Mouse (Mus musculus) hindbrain, embryonic 10.5 days (tissue): ENCODE data around the gene Nid2. TPM values are rescaled to one million over a fixed set of nuclear protein-coding genes. Genes with fewer than 3 reads are reported as not detected.
A peak's percentile ranks its signal among the peaks of the same experiment; 100 is the strongest.

Experiments used
- DNase-seq: peaks from one replicate; pipeline ENCODE4 v3.0.0-alpha.2; 2017; ENCODE audit warnings: low spot score
- H3K27ac ChIP-seq: fragments of 300-500 bp; sonication (generic); 2 replicates; pipeline ENCODE4 v1.5.1; 2016; ENCODE audit warnings: mild to moderate bottlenecking, moderate library complexity
- H3K27me3 ChIP-seq: fragments of 300-500 bp; sonication (generic); 2 replicates; pipeline ENCODE4 v1.6.1; 2016; ENCODE audit warnings: mild to moderate bottlenecking; ENCODE audit not compliant: poor library complexity, insufficient read depth, severe bottlenecking
- H3K36me3 ChIP-seq: fragments of 300-500 bp; sonication (generic); 2 replicates; pipeline ENCODE4 v1.6.1; 2016; ENCODE audit warnings: mild to moderate bottlenecking, moderate library complexity
- H3K4me1 ChIP-seq: fragments of 300-500 bp; sonication (generic); replicated peaks from 2 replicates; pipeline ENCODE4 v1.6.1; 2016; ENCODE audit warnings: mild to moderate bottlenecking
- H3K4me3 ChIP-seq: fragments of 300-500 bp; sonication (generic); 2 replicates; pipeline ENCODE4 v1.5.1; 2016; ENCODE audit warnings: mild to moderate bottlenecking, moderate library complexity
- H3K9me3 ChIP-seq: fragments of 300-500 bp; sonication (generic); 2 replicates; pipeline ENCODE4 v1.6.1; 2016; ENCODE audit warnings: mild to moderate bottlenecking, moderate library complexity
- WGBS: fragments of 180-500 bp; shearing (Covaris S2); methylation state at CpG from one replicate; pipeline ENCODE4 v1.1.7; 2016; 5-methylcytosine and 5-hydroxymethylcytosine counted together
- polyA plus RNA-seq: library from polyadenylated mRNA; unstranded; fragments of >200 nt; fragmentation: Nextera tagmentation; extraction: Ambion mirVana; gene quantifications from 2 replicates; pipeline ENCODE4 v1.2.1, GENCODE M21; 2016

Gene Nid2
- polyA plus RNA-seq, 1 experiment from 2014 or later, result 53.2 TPM

DNA sequence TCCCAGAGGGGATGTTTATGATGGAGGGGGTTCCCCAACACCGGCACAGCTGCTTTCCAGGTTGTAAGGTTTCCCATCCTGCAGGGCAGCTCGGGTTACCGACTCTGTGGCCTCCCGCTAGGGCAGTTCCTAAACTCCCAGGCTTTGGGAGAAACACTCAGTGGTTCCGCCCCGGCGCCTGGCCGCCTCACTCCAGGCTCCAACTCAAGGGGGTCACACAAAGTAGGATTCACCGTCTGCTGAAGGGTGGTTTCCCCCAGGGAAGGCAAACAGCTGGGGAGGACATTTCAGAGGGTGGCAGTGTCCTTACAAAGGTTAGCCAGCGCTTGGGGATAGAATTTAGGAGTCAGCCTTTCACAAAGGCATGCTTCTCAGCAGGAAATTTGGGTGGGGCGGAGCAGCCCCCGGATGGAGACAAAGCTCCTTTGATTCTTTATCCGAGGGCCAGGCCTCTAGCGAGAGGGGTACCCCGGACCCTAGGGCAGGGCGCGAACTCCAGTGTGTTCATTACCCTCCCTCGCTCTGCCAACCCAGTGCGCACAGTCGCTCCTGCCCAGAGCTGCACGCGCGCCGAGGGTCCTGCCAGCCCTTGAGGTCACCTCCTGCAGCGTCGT lies 547 bp upstream of the Nid2 start:
- no peak for DNase-seq
- peaks cover 33% of the 10 kb centered on the region for H3K27me3 ChIP-seq

GRCm38 (mm10) chr14:19752276-19752675 lies 1.2 kb downstream of the Nid2 start:
- Histone ChIP-seq H3K27me3 (peaks cover 26% of the 10 kb centered on the region), H3K4me3 (peak overlapping the region; percentile 67), H3K27ac (peak overlapping the region; percentile 59), H3K4me1 (peaks cover 34% of the 10 kb centered on the region), H3K36me3 (no peaks in the 10 kb centered on the region), H3K9me3 (no peaks in the 10 kb centered on the region)
- no peak for DNase-seq
- 3% methylated on average over 21 of the region's 21 CpGs for WGBS

More for the DNA sequence above, 547 bp upstream of the Nid2 start:
- 2% methylated on average over 26 of the region's 26 CpGs for WGBS
- Histone ChIP-seq H3K9me3 (no peaks in the 10 kb centered on the region), H3K36me3 (no peaks in the 10 kb centered on the region), H3K4me3 (peak overlapping the region; percentile 67), H3K4me1 (peaks cover 34% of the 10 kb centered on the region), H3K27ac (peak overlapping the region; percentile 88)

DNA sequence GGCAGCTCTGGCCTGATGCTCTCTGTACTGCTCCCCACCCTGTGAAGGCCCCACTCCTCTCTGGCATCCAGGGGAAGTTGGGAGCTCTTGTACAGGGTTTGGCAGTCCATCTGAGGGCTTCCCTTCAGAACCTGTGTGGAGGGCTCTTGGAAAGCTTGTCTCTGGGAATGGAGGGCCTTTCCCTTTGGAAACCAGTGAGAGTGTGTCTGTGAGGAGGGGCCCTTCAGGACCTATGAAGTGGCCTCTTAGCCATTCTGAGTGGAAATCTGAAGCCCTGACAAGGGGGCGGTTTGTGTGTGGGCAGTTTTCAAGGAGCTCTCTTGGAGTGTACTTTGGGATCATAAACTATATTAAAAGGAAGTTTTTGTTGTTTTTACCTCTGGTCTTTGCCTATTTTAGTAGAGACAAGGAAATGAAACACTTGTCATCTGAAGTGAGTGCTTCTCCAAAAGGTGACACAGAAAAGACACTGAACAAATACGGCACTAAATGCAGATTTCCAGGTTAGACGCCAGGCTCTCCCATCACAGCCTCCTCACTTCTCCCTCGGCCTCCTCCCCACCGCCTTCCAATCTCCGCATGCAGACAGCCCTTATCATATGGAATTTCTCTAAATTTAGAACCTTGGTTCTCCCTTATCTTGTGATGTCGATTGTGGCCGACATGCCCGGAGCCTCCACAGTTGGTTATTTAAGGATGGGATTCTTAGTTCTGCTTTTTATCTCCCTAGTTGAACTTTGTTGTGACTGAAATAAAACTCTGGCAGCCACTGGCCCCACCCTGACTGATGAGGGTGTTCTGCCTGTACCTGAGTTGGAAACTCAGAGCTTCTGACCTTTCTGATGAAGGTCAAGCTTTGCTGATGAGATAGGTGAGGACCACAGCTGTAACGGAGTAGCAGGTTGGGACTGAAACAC lies 8.5 kb downstream of the Nid2 start:
- H3K4me3 ChIP-seq, result no peak overlapping the region
- no peak for DNase-seq
- no peaks in the 10 kb centered on the region for H3K36me3 ChIP-seq
- no peaks in the 10 kb centered on the region for H3K9me3 ChIP-seq
- H3K27ac ChIP-seq, result no peak overlapping the region
- no peaks in the 10 kb centered on the region for H3K27me3 ChIP-seq
- 89% methylated on average over 10 of the region's 10 CpGs for WGBS
- peaks cover 37% of the 10 kb centered on the region for H3K4me1 ChIP-seq

- 10% methylated on average over 7 of the region's 7 CpGs for WGBS
- no peak overlapping the region for H3K27ac ChIP-seq
- H3K36me3 ChIP-seq, result no peaks in the 10 kb centered on the region
- no peaks in the 10 kb centered on the region for H3K9me3 ChIP-seq
- peaks cover 44% of the 10 kb centered on the region for H3K4me1 ChIP-seq
- peak; percentile 36 for DNase-seq
- H3K4me3 ChIP-seq, result no peak overlapping the region
- H3K27me3 ChIP-seq, result no peaks in the 10 kb centered on the region
Observed at GRCm38 (mm10) chr14:19760721-19761120, 9.7 kb downstream of the Nid2 start.

GRCm38 (mm10) chr14:19762014-19762413 lies 10.9 kb downstream of the Nid2 start:
- H3K36me3 ChIP-seq, result no peaks in the 10 kb centered on the region
- 50% methylated on average over 4 of the region's 4 CpGs for WGBS
- H3K27me3 ChIP-seq, result no peaks in the 10 kb centered on the region
- DNase-seq, result no peak
- no peak overlapping the region for H3K27ac ChIP-seq
- no peak overlapping the region for H3K4me3 ChIP-seq
- H3K4me1 ChIP-seq, result peaks cover 57% of the 10 kb centered on the region
- no peaks in the 10 kb centered on the region for H3K9me3 ChIP-seq

DNA sequence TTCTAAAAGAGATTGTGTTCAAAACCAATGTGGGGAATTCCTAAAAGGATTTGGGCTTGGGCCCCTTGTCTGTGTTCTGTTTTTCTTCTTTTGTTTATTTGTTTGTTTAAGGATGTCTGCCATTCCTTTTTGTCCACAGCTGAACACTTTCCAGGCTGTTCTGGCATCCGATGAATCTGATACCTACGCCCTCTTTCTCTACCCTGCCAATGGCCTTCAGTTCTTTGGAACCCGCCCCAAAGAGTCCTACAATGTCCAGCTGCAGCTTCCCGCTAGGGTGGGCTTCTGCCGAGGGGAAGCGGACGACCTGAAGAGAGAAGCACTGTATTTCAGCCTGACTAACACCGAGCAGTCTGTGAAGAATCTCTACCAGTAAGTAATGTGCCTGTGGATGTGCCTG lies 12.5 kb downstream of the Nid2 start:
- Histone ChIP-seq H3K27ac (0 out of 2 replicates have a peak overlapping the region, but pooled peaks have one; percentile 41), H3K4me1 (peaks cover 72% of the 10 kb centered on the region)
- no peak for DNase-seq

GRCm38 (mm10) chr14:19764331-19764730 lies 13.3 kb downstream of the Nid2 start:
- Histone ChIP-seq H3K27me3 (no peaks in the 10 kb centered on the region), H3K36me3 (peaks cover 10% of the 10 kb centered on the region), H3K4me3 (no peak overlapping the region), H3K9me3 (no peaks in the 10 kb centered on the region), H3K4me1 (peaks cover 73% of the 10 kb centered on the region), H3K27ac (no peak overlapping the region)
- no peak for DNase-seq
- WGBS, result 80% methylated on average over 8 of the region's 8 CpGs

More for the DNA sequence above, 12.5 kb downstream of the Nid2 start:
- no peaks in the 10 kb centered on the region for H3K9me3 ChIP-seq
- WGBS, result 41% methylated on average over 8 of the region's 8 CpGs
- H3K36me3 ChIP-seq, result peaks cover 5% of the 10 kb centered on the region; the same call in 1 of the 2 replicates
- H3K27me3 ChIP-seq, result no peaks in the 10 kb centered on the region
- no peak overlapping the region for H3K4me3 ChIP-seq

- H3K27me3 ChIP-seq, result no peaks in the 10 kb centered on the region
- no peaks in the 10 kb centered on the region for H3K9me3 ChIP-seq
- peak overlapping the region; percentile 42; the same call in 1 of the 2 replicates for H3K27ac ChIP-seq
- H3K4me1 ChIP-seq, result peaks cover 83% of the 10 kb centered on the region
- no peak overlapping the region for H3K4me3 ChIP-seq
- WGBS, result 61% methylated on average over 9 of the region's 9 CpGs
- peaks cover 10% of the 10 kb centered on the region for H3K36me3 ChIP-seq
- no peak for DNase-seq
Observed at GRCm38 (mm10) chr14:19765539-19766379, 14.7 kb downstream of the Nid2 start.

- peaks cover 83% of the 10 kb centered on the region for H3K4me1 ChIP-seq
- H3K27me3 ChIP-seq, result no peaks in the 10 kb centered on the region
- H3K27ac ChIP-seq, result peak overlapping the region; percentile 42; the same call in 1 of the 2 replicates
- no peaks in the 10 kb centered on the region for H3K9me3 ChIP-seq
- H3K36me3 ChIP-seq, result peaks cover 10% of the 10 kb centered on the region
- H3K4me3 ChIP-seq, result no peak overlapping the region
- WGBS, result 21% methylated on average over 1 of the region's 1 CpGs
- DNase-seq, result no peak
Observed at GRCm38 (mm10) chr14:19766380-19766649, 15.2 kb downstream of the Nid2 start.

DNA sequence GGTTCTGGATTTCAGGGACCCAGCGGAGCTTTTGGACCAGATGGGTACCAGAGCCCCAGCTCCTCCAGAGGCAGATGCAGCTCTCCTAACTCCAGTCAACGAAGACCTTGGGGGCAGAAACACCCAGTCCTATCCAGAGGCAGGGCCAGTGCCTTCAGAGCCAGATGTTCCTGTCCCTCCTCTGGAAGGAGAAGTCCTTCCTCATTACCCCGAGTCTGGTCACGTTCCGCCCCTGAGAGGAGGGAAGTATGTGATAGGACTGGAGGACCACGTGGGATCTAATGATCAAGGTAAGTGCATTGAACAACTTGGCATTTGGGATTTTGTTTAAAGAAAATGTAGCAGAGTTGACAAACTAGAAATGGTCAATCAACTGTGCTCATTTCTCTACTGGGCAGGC lies 17.6 kb downstream of the Nid2 start:
- Histone ChIP-seq H3K27ac (peak overlapping the region; percentile 41), H3K36me3 (peaks cover 10% of the 10 kb centered on the region), H3K4me1 (peaks cover 66% of the 10 kb centered on the region), H3K27me3 (no peaks in the 10 kb centered on the region), H3K4me3 (no peak overlapping the region), H3K9me3 (no peaks in the 10 kb centered on the region)
- no peak for DNase-seq
- 92% methylated on average over 6 of the region's 6 CpGs for WGBS

DNA sequence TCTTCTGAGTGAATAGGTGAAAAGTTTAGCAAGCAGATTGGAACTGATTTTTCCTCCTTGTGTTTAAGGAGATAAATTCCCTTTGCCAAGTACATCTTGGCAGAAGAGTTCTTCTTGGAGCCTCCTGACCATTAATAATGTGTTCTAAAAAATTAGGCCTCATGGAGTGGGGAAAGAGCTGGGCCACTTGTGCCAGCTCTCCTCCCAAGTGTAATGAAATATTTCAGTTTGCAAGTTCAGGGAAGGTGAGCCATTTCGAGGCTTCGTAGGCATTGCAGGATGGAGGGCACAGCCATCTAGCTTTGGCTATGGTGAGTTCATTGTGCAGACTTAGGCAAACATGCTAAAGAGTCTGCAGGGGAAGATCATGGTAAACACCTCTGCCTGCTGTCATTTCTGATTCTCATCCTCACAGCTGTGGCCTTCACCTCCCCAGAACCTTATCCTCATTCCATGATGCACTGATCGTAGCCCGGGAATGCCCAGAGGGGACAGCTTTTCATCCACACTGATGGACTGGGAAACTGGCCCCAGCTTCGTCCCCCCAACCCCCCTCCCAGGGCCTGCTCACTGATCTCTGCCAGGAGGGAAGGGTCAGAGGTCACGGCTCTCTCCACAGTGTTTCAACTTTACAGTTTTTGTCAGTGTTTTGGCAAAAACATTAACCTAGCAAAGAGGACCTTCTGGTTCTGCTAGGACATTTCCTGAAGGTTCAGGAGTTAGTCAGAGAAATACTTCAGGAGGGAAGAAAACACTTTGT lies 18.6 kb downstream of the Nid2 start:
- DNase-seq, result peak; percentile 61
- no peak overlapping the region for H3K4me3 ChIP-seq
- H3K27me3 ChIP-seq, result no peaks in the 10 kb centered on the region
- H3K27ac ChIP-seq, result peak overlapping the region; percentile 41; the same call in 1 of the 2 replicates
- 29% methylated on average over 6 of the region's 6 CpGs for WGBS
- H3K9me3 ChIP-seq, result no peaks in the 10 kb centered on the region
- H3K4me1 ChIP-seq, result peaks cover 70% of the 10 kb centered on the region
- H3K36me3 ChIP-seq, result peaks cover 10% of the 10 kb centered on the region

DNA sequence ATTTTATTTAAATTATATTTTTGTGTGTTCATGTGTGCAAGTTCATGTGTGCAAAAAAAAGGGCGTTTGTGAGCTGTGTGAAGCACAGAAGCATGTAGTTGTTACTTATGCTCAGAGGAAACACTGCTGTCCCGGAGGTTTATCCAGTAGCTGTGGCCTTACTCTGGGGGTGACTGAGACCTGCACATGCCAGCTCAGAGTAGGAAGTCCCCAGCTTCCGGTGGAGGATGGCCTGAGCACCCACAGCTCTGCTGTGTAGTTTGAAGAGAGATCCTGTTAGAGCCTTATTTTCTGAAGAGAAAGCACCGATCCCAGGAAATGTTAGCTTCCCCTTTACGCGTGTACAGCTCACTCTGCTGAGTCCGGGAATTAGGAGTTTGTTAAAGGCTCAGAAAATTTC lies 20.1 kb downstream of the Nid2 start:
- H3K4me3 ChIP-seq, result no peak overlapping the region
- peaks cover 2% of the 10 kb centered on the region; the same call in 1 of the 2 replicates for H3K9me3 ChIP-seq
- H3K36me3 ChIP-seq, result peaks cover 10% of the 10 kb centered on the region
- WGBS, result 79% methylated on average over 7 of the region's 7 CpGs
- peaks cover 58% of the 10 kb centered on the region for H3K4me1 ChIP-seq
- H3K27ac ChIP-seq, result peak overlapping the region; percentile 66; the same call in 1 of the 2 replicates
- H3K27me3 ChIP-seq, result no peaks in the 10 kb centered on the region
- DNase-seq, result no peak
